Mouse (Mus musculus): ENCODE data around the gene Slc25a20. TPM values are rescaled to one million over a fixed set of nuclear protein-coding genes. Genes with fewer than 3 reads are reported as not detected.
A peak's percentile ranks its signal among the peaks of the same experiment; 100 is the strongest.

Gene Slc25a20
- polyA plus RNA-seq (2016; fragmentation: Nextera tagmentation; extraction: Ambion mirVana): 36.6 and 38.6 TPM in 2 replicates

- H3K4me3 ChIP-seq: peak within 1 kb of the TSS; percentile 64
- peak within 1 kb of the TSS; percentile 69 for H3K9ac ChIP-seq (replicated peaks)
- 3% methylated on average over 35 of the region's 37 CpGs for WGBS
- H3K4me1 ChIP-seq: peaks cover 11% of the 10 kb centered on the region
- H3K4me2 ChIP-seq (replicated peaks): peak within 1 kb of the TSS; percentile 82
- no peaks in the 10 kb centered on the region for H3K27me3 ChIP-seq
- no peak within 1 kb of the TSS for H3K27ac ChIP-seq (replicated peaks)
- peak; percentile 89 for ATAC-seq (ENCODE audit: low FRiP score, low read depth)
- no peaks in the 10 kb centered on the region for H3K9me3 ChIP-seq
- H3K36me3 ChIP-seq: no peaks in the 10 kb centered on the region
Measured at GRCm38 (mm10) chr9:108661677-108662612, at the start of gene Slc25a20. Gene Slc25a20, plus strand, starts transcription at chr9:108662088.

- Histone ChIP-seq H3K4me1 (no peaks in the 10 kb centered on the region), H3K4me3 (no peak overlapping the region), H3K27me3 (no peaks in the 10 kb centered on the region), H3K9me3 (no peaks in the 10 kb centered on the region), H3K36me3 (peaks cover 57% of the 10 kb centered on the region), H3K9ac (replicated peaks) (no peak overlapping the region), H3K4me2 (replicated peaks) (no peak overlapping the region), H3K27ac (replicated peaks) (no peak overlapping the region)
- whole genome bisulfite sequencing: 94% methylated on average over 1 of the region's 1 CpGs
- ATAC-seq (ENCODE audit: low FRiP score, low read depth): no peak
Measured at GRCm38 (mm10) chr9:108617301-108617700, 44.6 kb upstream of the Slc25a20 start.

- Histone ChIP-seq H3K9me3 (no peaks in the 10 kb centered on the region), H3K4me2 (replicated peaks) (no peak overlapping the region), H3K27ac (replicated peaks) (no peak overlapping the region), H3K4me1 (no peaks in the 10 kb centered on the region), H3K36me3 (peaks cover 14% of the 10 kb centered on the region; the same call in 1 of the 2 replicates), H3K27me3 (no peaks in the 10 kb centered on the region), H3K9ac (replicated peaks) (no peak overlapping the region), H3K4me3 (no peak overlapping the region)
- WGBS: 81% methylated on average over 2 of the region's 2 CpGs
- no peak for ATAC-seq (ENCODE audit: low FRiP score, low read depth)
Measured at GRCm38 (mm10) chr9:108626498-108626897, 35.4 kb upstream of the Slc25a20 start.

GRCm38 (mm10) chr9:108628141-108628540, 33.7 kb upstream of the Slc25a20 start:
- ATAC-seq (ENCODE audit: low FRiP score, low read depth): no peak
- no peak overlapping the region for H3K9ac ChIP-seq (replicated peaks)
- no peak overlapping the region for H3K4me3 ChIP-seq
- no peaks in the 10 kb centered on the region for H3K27me3 ChIP-seq
- no peak overlapping the region for H3K27ac ChIP-seq (replicated peaks)
- 81% methylated on average over 4 of the region's 4 CpGs for WGBS
- H3K4me2 ChIP-seq (replicated peaks): no peak overlapping the region
- H3K36me3 ChIP-seq: peaks cover 14% of the 10 kb centered on the region; the same call in 1 of the 2 replicates
- no peaks in the 10 kb centered on the region for H3K9me3 ChIP-seq
- no peaks in the 10 kb centered on the region for H3K4me1 ChIP-seq

- no peak for ATAC-seq (ENCODE audit: low FRiP score, low read depth)
- Histone ChIP-seq H3K27me3 (no peaks in the 10 kb centered on the region), H3K4me2 (replicated peaks) (no peak overlapping the region), H3K4me1 (no peaks in the 10 kb centered on the region), H3K36me3 (peaks cover 10% of the 10 kb centered on the region), H3K9me3 (no peaks in the 10 kb centered on the region), H3K4me3 (no peak overlapping the region), H3K9ac (replicated peaks) (no peak overlapping the region), H3K27ac (replicated peaks) (no peak overlapping the region)
- WGBS: 76% methylated on average over 1 of the region's 1 CpGs
Measured at GRCm38 (mm10) chr9:108630683-108631082, 31.2 kb upstream of the Slc25a20 start.

GRCm38 (mm10) chr9:108631631-108632256, 30.1 kb upstream of the Slc25a20 start:
- Histone ChIP-seq H3K27me3 (no peaks in the 10 kb centered on the region), H3K4me3 (no peak overlapping the region), H3K9me3 (no peaks in the 10 kb centered on the region), H3K27ac (replicated peaks) (no peak overlapping the region), H3K4me2 (replicated peaks) (no peak overlapping the region), H3K4me1 (no peaks in the 10 kb centered on the region), H3K9ac (replicated peaks) (no peak overlapping the region), H3K36me3 (peaks cover 11% of the 10 kb centered on the region)
- WGBS: 89% methylated on average over 5 of the region's 5 CpGs
- no peak for ATAC-seq (ENCODE audit: low FRiP score, low read depth)

- H3K9me3 ChIP-seq: no peaks in the 10 kb centered on the region
- WGBS: 94% methylated on average over 5 of the region's 5 CpGs
- no peak overlapping the region for H3K4me2 ChIP-seq (replicated peaks)
- no peaks in the 10 kb centered on the region for H3K4me1 ChIP-seq
- no peak overlapping the region for H3K9ac ChIP-seq (replicated peaks)
- H3K27me3 ChIP-seq: no peaks in the 10 kb centered on the region
- no peak for ATAC-seq (ENCODE audit: low FRiP score, low read depth)
- H3K27ac ChIP-seq (replicated peaks): no peak overlapping the region
- H3K4me3 ChIP-seq: no peak overlapping the region
- H3K36me3 ChIP-seq: peaks cover 11% of the 10 kb centered on the region
Measured at GRCm38 (mm10) chr9:108632375-108632774, 29.5 kb upstream of the Slc25a20 start.

GRCm38 (mm10) chr9:108633846-108634245, 28.0 kb upstream of the Slc25a20 start:
- no peak for ATAC-seq (ENCODE audit: low FRiP score, low read depth)
- 83% methylated on average over 2 of the region's 2 CpGs for WGBS
- no peaks in the 10 kb centered on the region for H3K9me3 ChIP-seq
- no peak overlapping the region for H3K27ac ChIP-seq (replicated peaks)
- no peaks in the 10 kb centered on the region for H3K4me1 ChIP-seq
- no peak overlapping the region for H3K9ac ChIP-seq (replicated peaks)
- H3K4me3 ChIP-seq: no peak overlapping the region
- no peaks in the 10 kb centered on the region for H3K27me3 ChIP-seq
- H3K4me2 ChIP-seq (replicated peaks): no peak overlapping the region
- H3K36me3 ChIP-seq: peaks cover 11% of the 10 kb centered on the region

GRCm38 (mm10) chr9:108635415-108635814, 26.5 kb upstream of the Slc25a20 start:
- Histone ChIP-seq H3K4me3 (no peak overlapping the region), H3K27me3 (no peaks in the 10 kb centered on the region), H3K9me3 (no peaks in the 10 kb centered on the region), H3K4me2 (replicated peaks) (no peak overlapping the region), H3K4me1 (no peaks in the 10 kb centered on the region), H3K27ac (replicated peaks) (no peak overlapping the region), H3K36me3 (peaks cover 7% of the 10 kb centered on the region; the same call in 1 of the 2 replicates), H3K9ac (replicated peaks) (no peak overlapping the region)
- ATAC-seq (ENCODE audit: low FRiP score, low read depth): no peak
- 79% methylated on average over 2 of the region's 2 CpGs for WGBS

- H3K27me3 ChIP-seq: no peaks in the 10 kb centered on the region
- H3K9ac ChIP-seq (replicated peaks): no peak overlapping the region
- H3K9me3 ChIP-seq: no peaks in the 10 kb centered on the region
- H3K27ac ChIP-seq (replicated peaks): no peak overlapping the region
- ATAC-seq (ENCODE audit: low FRiP score, low read depth): no peak
- 88% methylated on average over 2 of the region's 2 CpGs for WGBS
- peaks cover 35% of the 10 kb centered on the region for H3K36me3 ChIP-seq
- H3K4me3 ChIP-seq: no peak overlapping the region
- no peak overlapping the region for H3K4me2 ChIP-seq (replicated peaks)
- no peaks in the 10 kb centered on the region for H3K4me1 ChIP-seq
Measured at GRCm38 (mm10) chr9:108639825-108640224, 22.1 kb upstream of the Slc25a20 start.

- Histone ChIP-seq H3K4me3 (peak overlapping the region; percentile 92), H3K36me3 (peaks cover 3% of the 10 kb centered on the region; the same call in 1 of the 2 replicates), H3K27ac (replicated peaks) (no peak overlapping the region), H3K9ac (replicated peaks) (peak overlapping the region; percentile 72), H3K9me3 (no peaks in the 10 kb centered on the region), H3K4me2 (replicated peaks) (peak overlapping the region; percentile 91), H3K27me3 (no peaks in the 10 kb centered on the region), H3K4me1 (peaks cover 16% of the 10 kb centered on the region)
- whole genome bisulfite sequencing: 51% methylated on average over 10 of the region's 10 CpGs
- ATAC-seq (ENCODE audit: low FRiP score, low read depth): no peak
Measured at GRCm38 (mm10) chr9:108648166-108648565, 13.7 kb upstream of the Slc25a20 start.
